Mouse (Mus musculus) megakaryocyte, embryonic 14.5 days (primary cell): Measurements from ENCODE around the gene Arpc2.

Source experiments
- FLI1 ChIP-seq: IDR thresholded peaks from 2 replicates; pipeline ENCODE4 v1.6.1; 2012; ENCODE audit warnings: low read length, inconsistent platforms, mixed read lengths
- GATA1 ChIP-seq: IDR thresholded peaks from 3 replicates; pipeline ENCODE4 v1.6.1; 2012; ENCODE audit warnings: mixed read lengths, low read length, inconsistent platforms, borderline replicate concordance

DNA sequence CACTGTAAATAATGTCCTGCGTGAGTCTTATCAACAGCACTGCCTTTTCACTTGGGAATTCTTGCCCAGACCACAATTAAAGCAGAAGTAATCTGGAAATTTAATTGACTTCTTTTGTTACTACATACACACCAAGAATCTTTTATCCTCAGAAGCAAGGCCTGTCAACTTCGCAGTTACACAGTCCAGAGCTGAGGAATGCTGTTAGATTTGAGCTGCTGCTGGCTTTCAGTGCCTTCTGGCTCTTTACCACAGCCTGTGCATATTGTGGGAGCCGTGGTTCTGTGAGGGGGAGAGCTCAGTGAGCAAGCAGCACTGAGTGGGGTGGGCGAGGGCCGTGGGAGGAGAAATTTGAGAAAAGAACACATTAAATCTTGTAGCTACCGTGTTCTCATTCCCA is 4.4 kb downstream of the Arpc2 start:
- TF ChIP-seq GATA1 (no peak), FLI1 (no peak)
